Mouse (Mus musculus) heart, embryonic 11.5 days (tissue): ENCODE results near the gene Oas2. TPM values are rescaled to one million over a fixed set of nuclear protein-coding genes. Genes with fewer than 3 reads are reported as not detected.

Source experiments
- ATAC-seq: fragments of 200-750 bp; cut with Nextera tagmentation; replicated peaks from 2 replicates; pipeline ENCODE4 v1.8.0; 2017; ENCODE audit warnings: moderate library complexity; ENCODE audit not compliant: insufficient number of reproducible peaks, low FRiP score, low TSS enrichment
- H3K27ac ChIP-seq: fragments of 300-500 bp; sonication (generic); 2 replicates; pipeline ENCODE4 v1.5.1; 2014; ENCODE audit warnings: mild to moderate bottlenecking, low read depth, low read length
- H3K27me3 ChIP-seq: fragments of 300-500 bp; sonication (generic); 2 replicates; pipeline ENCODE4 v1.6.1; 2014; ENCODE audit warnings: mild to moderate bottlenecking, low read length, mixed read lengths; ENCODE audit not compliant: control insufficient read depth, insufficient read depth
- H3K36me3 ChIP-seq: fragments of 300-500 bp; sonication (generic); 2 replicates; pipeline ENCODE4 v1.6.1; 2014; ENCODE audit warnings: mild to moderate bottlenecking, low read length, moderate library complexity, mixed read lengths; ENCODE audit not compliant: control insufficient read depth, insufficient read depth
- H3K4me1 ChIP-seq: fragments of 300-500 bp; sonication (generic); 2 replicates; pipeline ENCODE4 v1.6.1; 2014; ENCODE audit warnings: low read length; ENCODE audit not compliant: control insufficient read depth, insufficient read depth
- H3K4me2 ChIP-seq: fragments of 300-500 bp; sonication (generic); 2 replicates; pipeline ENCODE4 v1.6.1; 2014; ENCODE audit warnings: mild to moderate bottlenecking, moderate library complexity
- H3K4me3 ChIP-seq: fragments of 300-500 bp; sonication (generic); 2 replicates; pipeline ENCODE4 v1.5.1; 2014; ENCODE audit warnings: low read depth, low read length
- H3K9ac ChIP-seq: fragments of 300-500 bp; sonication (generic); 2 replicates; pipeline ENCODE4 v1.6.1; 2014; ENCODE audit warnings: mild to moderate bottlenecking, low read depth, low read length, moderate library complexity
- H3K9me3 ChIP-seq: fragments of 300-500 bp; sonication (generic); replicated peaks from 2 replicates; pipeline ENCODE4 v1.6.1; 2016; ENCODE audit warnings: low read length; ENCODE audit not compliant: control insufficient read depth
- WGBS: fragments of 180-500 bp; shearing (Covaris S2); extraction: QIAGEN DNeasy Blood & Tissue Kit; methylation state at CpG from one replicate; pipeline ENCODE4 v1.1.7; 2014; ENCODE audit not compliant: insufficient replicate concordance; 5-methylcytosine and 5-hydroxymethylcytosine counted together
- polyA plus RNA-seq: library from polyadenylated mRNA; unstranded; fragments of >200 nt; fragmentation: Nextera tagmentation; extraction: Ambion mirVana; gene quantifications from 2 replicates; pipeline ENCODE4 v1.2.1, GENCODE M21; 2014

Oas2 gene
- polyA plus RNA-seq, 1 experiment from 2014 or later = 0.13 TPM

GRCm38 (mm10) chr5:120686749-120687483, 62.7 kb downstream of the Oas2 start:
- Histone ChIP-seq H3K4me2 (no peak overlapping the region), H3K27ac (no peak overlapping the region), H3K4me3 (no peak overlapping the region), H3K36me3 (no peaks in the 10 kb centered on the region), H3K9ac (no peak overlapping the region), H3K27me3 (peaks cover 46% of the 10 kb centered on the region), H3K4me1 (peaks cover 7% of the 10 kb centered on the region; the same call in 1 of the 2 replicates), H3K9me3 (no peaks in the 10 kb centered on the region)
- 44% methylated on average over 6 of the region's 6 CpGs for WGBS
- no peak for ATAC-seq

- 68% methylated on average over 8 of the region's 8 CpGs for WGBS
- Histone ChIP-seq H3K36me3 (no peaks in the 10 kb centered on the region), H3K4me2 (no peak overlapping the region), H3K4me1 (peaks cover 7% of the 10 kb centered on the region; the same call in 1 of the 2 replicates), H3K27ac (no peak overlapping the region), H3K9ac (no peak overlapping the region), H3K4me3 (no peak overlapping the region), H3K9me3 (no peaks in the 10 kb centered on the region), H3K27me3 (peaks cover 50% of the 10 kb centered on the region)
- ATAC-seq = no peak
Measured at GRCm38 (mm10) chr5:120685678-120686077, 64.0 kb downstream of the Oas2 start.

- no peak for ATAC-seq
- no peak overlapping the region for H3K4me2 ChIP-seq
- WGBS = 9% methylated on average over 24 of the region's 24 CpGs
Measured at GRCm38 (mm10) chr5:120682982-120683771, 66.5 kb downstream of the Oas2 start.

GRCm38 (mm10) chr5:120680918-120681317, 68.7 kb downstream of the Oas2 start:
- H3K9ac ChIP-seq = no peak overlapping the region
- H3K4me3 ChIP-seq = no peak overlapping the region
- H3K9me3 ChIP-seq = no peaks in the 10 kb centered on the region
- no peak for ATAC-seq
- no peak overlapping the region for H3K27ac ChIP-seq
- H3K36me3 ChIP-seq = no peaks in the 10 kb centered on the region
- peaks cover 48% of the 10 kb centered on the region for H3K27me3 ChIP-seq
- 79% methylated on average over 18 of the region's 18 CpGs for WGBS
- no peak overlapping the region for H3K4me2 ChIP-seq
- peaks cover 10% of the 10 kb centered on the region; the same call in 1 of the 2 replicates for H3K4me1 ChIP-seq

More at GRCm38 (mm10) chr5:120682982-120683771, 66.5 kb downstream of the Oas2 start:
- Histone ChIP-seq H3K4me3 (no peak overlapping the region), H3K27ac (no peak overlapping the region), H3K4me1 (peaks cover 10% of the 10 kb centered on the region; the same call in 1 of the 2 replicates), H3K27me3 (peaks cover 52% of the 10 kb centered on the region), H3K9me3 (no peaks in the 10 kb centered on the region), H3K9ac (no peak overlapping the region), H3K36me3 (no peaks in the 10 kb centered on the region)

Other genes starting within 250 kb of the Oas2 start
- 28.7 and 30.0 TPM in 2 replicates for gene Plbd2, start 246.2 kb downstream of the Oas2 start, polyA plus RNA-seq
- gene Slc8b1, start 238.7 kb downstream of the Oas2 start, polyA plus RNA-seq = 1.6 and 2.1 TPM in 2 replicates
- 18.1 and 19.1 TPM in 2 replicates for gene Tpcn1, start 161.2 kb downstream of the Oas2 start, polyA plus RNA-seq
- gene Iqcd, start 160.8 kb downstream of the Oas2 start, polyA plus RNA-seq = 0.18 and 0.54 TPM in 2 replicates
- 5.6 and 7.9 TPM in 2 replicates for gene Rita1, start 137.3 kb downstream of the Oas2 start, polyA plus RNA-seq
- gene Ddx54, start 137.1 kb downstream of the Oas2 start, polyA plus RNA-seq = 22.2 and 23.5 TPM in 2 replicates
- gene Cfap73, start 115.6 kb downstream of the Oas2 start, polyA plus RNA-seq = not detected in 2 replicates
- gene Rasal1, start 101.0 kb downstream of the Oas2 start, polyA plus RNA-seq = 0.27 and 0.30 TPM in 2 replicates
- 0.45 and 0.53 TPM in 2 replicates for gene Dtx1, start 37.9 kb downstream of the Oas2 start, polyA plus RNA-seq
- gene Oas3, start 27.8 kb upstream of the Oas2 start, polyA plus RNA-seq = 0.09 and 0.11 TPM in 2 replicates
- gene Oas1e, start 45.7 kb upstream of the Oas2 start, polyA plus RNA-seq = not detected in 2 replicates
- gene Oas1c, start 62.7 kb upstream of the Oas2 start, polyA plus RNA-seq = 0.49 and 0.54 TPM in 2 replicates
- not detected in 2 replicates for gene Oas1f, start 97.5 kb upstream of the Oas2 start, polyA plus RNA-seq
- gene Oas1h, start 111.6 kb upstream of the Oas2 start, polyA plus RNA-seq = not detected in 2 replicates
- not detected in 2 replicates for gene Oas1g, start 137.8 kb upstream of the Oas2 start, polyA plus RNA-seq
- gene Oas1a, start 157.7 kb upstream of the Oas2 start, polyA plus RNA-seq = 0.24 TPM in 1 of 2 replicates, not detected in the other
- gene Oas1d, start 164.7 kb upstream of the Oas2 start, polyA plus RNA-seq = not detected in 2 replicates